Mouse (Mus musculus) induced T-regulatory cell, adult 2 months (primary cell): ENCODE data around the gene Ptpre.

Source experiments
- DNase-seq: peaks from one replicate; pipeline ENCODE4 v3.0.0-alpha.2; 2012; ENCODE audit warnings: low read depth

Gene Ptpre

GRCm38 (mm10) chr7:135578715-135579325 is 41.5 kb downstream of the Ptpre start:
- no peak for DNase-seq

- DNase-seq, result peak; percentile 72
Observed at GRCm38 (mm10) chr7:135580306-135581091, 43.2 kb downstream of the Ptpre start.

- DNase-seq, result peak; percentile 52
Observed at GRCm38 (mm10) chr7:135581128-135581527, 43.8 kb downstream of the Ptpre start.

- DNase-seq, result no peak
Observed at GRCm38 (mm10) chr7:135585125-135585687, 47.9 kb downstream of the Ptpre start.

- no peak for DNase-seq
Observed at GRCm38 (mm10) chr7:135586402-135586801, 49.1 kb downstream of the Ptpre start.

- DNase-seq, result no peak
Observed at GRCm38 (mm10) chr7:135587821-135588575, 50.7 kb downstream of the Ptpre start.

- peak; percentile 83 for DNase-seq
Observed at GRCm38 (mm10) chr7:135588620-135589309, 51.5 kb downstream of the Ptpre start.

GRCm38 (mm10) chr7:135591461-135591860 is 54.2 kb downstream of the Ptpre start:
- DNase-seq, result peak; percentile 47

GRCm38 (mm10) chr7:135593286-135593685 is 56.0 kb downstream of the Ptpre start:
- peak; percentile 56 for DNase-seq

- DNase-seq, result peak; percentile 42
Observed at GRCm38 (mm10) chr7:135593825-135594224, 56.5 kb downstream of the Ptpre start.

GRCm38 (mm10) chr7:135594676-135595075 is 57.4 kb downstream of the Ptpre start:
- DNase-seq, result no peak

- DNase-seq, result peak; percentile 49
Observed at GRCm38 (mm10) chr7:135595640-135596174, 58.4 kb downstream of the Ptpre start.

GRCm38 (mm10) chr7:135597006-135597405 is 59.7 kb downstream of the Ptpre start:
- DNase-seq, result no peak

- DNase-seq, result no peak
Observed at GRCm38 (mm10) chr7:135597604-135598289, 60.5 kb downstream of the Ptpre start.

GRCm38 (mm10) chr7:135598303-135598855 is 61.1 kb downstream of the Ptpre start:
- peak; percentile 42 for DNase-seq

GRCm38 (mm10) chr7:135600076-135600475 is 62.8 kb downstream of the Ptpre start:
- DNase-seq, result no peak

GRCm38 (mm10) chr7:135601607-135602006 is 64.3 kb downstream of the Ptpre start:
- no peak for DNase-seq

GRCm38 (mm10) chr7:135602265-135602664 is 65.0 kb downstream of the Ptpre start:
- no peak for DNase-seq

GRCm38 (mm10) chr7:135602881-135603523 is 65.7 kb downstream of the Ptpre start:
- no peak for DNase-seq
